Mouse (Mus musculus) kidney, adult 2 months (tissue): ENCODE results near the gene Tbc1d20.

Source experiments
- CTCF ChIP-seq: fragments of 200-500 bp; conservative IDR thresholded peaks from 2 replicates; pipeline ENCODE4 v1.5.1; 2011; ENCODE audit warnings: low read depth, mild to moderate bottlenecking, control low read depth, low read length, moderate library complexity, mixed read lengths; ENCODE audit not compliant: insufficient read depth, insufficient read length
- POLR2A ChIP-seq: fragments of 200-500 bp; IDR thresholded peaks from one replicate; pipeline ENCODE4 v1.6.1; 2011; ENCODE audit warnings: low read depth, low read length, control low read depth

GRCm38 (mm10) chr2:152317054-152317453 lies 23.4 kb downstream of the Tbc1d20 start:
- no peak for TF ChIP-seq CTCF
- no peak for TF ChIP-seq POLR2A
